Mouse (Mus musculus): ENCODE data around the gene Igsf9b.

DNA sequence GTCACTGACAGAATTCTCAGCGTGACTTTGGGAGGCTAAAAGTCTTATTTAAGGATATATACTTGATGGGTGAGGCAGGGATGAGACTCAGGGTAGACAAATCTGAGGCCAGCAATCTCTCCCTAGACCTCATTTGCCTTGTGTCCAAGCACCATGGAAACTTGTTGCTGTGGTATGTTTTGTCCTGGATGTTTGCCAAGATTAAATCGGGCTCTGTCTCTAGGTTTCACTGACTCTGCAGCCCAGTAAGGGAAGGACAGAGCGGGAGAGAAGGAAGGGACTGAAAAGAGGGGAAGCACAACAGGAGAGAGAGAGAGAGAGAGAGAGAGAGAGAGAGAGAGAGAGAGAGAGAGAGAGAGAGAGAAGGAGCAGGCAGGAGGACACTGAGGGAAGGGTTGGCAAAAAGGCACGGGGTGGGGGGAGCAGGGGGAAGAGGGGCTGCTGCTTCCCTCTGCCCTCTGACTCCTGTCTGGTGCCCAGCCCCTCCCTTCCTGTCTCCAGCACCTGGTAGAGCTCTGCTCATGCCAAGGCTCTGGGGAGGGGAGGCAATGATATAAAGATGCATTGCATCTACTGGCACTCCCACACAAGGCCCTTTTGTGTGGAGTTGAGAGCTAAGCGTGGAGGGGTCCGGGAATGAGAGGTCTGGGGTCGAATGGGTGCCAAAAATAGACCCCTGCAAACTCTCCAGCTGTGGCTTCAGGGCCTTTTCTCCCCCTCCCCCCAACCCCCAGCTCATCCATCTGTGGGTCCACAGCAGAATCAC, 9.3 kb upstream of the Igsf9b start:
- no peak for TF ChIP-seq CTCF (IDR thresholded peaks at IDR 0.05; ENCODE audit: extremely low read depth, insufficient read depth, low read length)
- no peak for TF ChIP-seq POLR2A (IDR thresholded peaks at IDR 0.05; ENCODE audit: extremely low read depth, insufficient read depth, low read length)

All from cortical plate, adult 2 months (tissue).